Mouse (Mus musculus) spleen, postnatal 14 days (tissue): Measurements from ENCODE around the gene Myo18a.

Experiments used
- DNase-seq, 2 experiments: peaks; one replicate each; pipeline ENCODE4 v3.0.0; 2021 to 2022; ENCODE audit warnings: low spot score in 2 of 2

The Myo18a gene

DNA sequence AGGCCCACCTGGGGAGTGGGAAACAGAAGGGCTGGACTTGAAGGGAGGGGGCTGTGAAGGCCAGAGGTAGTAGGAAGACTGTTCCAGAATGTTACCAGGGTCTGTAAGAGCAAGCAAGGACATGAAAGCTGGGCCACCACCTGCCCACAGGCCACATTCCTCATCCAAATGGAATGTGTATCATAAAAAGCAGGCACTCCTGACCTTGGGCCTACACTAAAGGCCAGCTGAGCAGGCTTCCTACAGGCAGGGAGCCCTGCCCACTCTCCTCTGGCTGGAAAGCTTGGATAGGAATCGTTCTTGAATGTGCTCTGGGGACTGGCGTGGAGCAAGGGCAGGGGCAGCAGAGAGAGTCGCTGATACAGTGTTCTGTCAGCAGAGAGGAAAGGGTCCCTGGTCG is 73.7 kb downstream of the Myo18a start:
- no peak for DNase-seq

DNA sequence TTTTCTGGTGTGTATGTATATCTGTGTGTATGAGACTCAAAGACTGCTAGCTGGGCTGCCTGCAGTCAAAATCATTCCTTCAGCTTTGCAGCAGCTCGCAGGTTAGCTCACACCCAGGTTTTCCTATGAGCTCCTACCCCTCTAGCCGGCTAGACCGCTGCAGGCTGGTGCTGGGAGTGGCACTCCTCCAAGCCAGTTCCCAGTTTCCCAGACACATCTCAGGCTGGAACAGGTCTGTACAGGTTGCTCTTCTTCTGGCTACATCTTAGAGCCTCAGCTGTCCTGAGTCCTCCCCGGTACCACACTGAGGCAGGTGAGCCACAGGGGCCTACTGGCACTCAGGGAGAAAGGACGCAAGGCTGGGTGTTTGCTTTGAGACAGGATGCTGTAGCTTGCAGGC is 74.8 kb downstream of the Myo18a start:
- DNase-seq: no peak

GRCm38 (mm10) chr11:77840523-77841245 is 77.6 kb downstream of the Myo18a start:
- no peak for DNase-seq

DNA sequence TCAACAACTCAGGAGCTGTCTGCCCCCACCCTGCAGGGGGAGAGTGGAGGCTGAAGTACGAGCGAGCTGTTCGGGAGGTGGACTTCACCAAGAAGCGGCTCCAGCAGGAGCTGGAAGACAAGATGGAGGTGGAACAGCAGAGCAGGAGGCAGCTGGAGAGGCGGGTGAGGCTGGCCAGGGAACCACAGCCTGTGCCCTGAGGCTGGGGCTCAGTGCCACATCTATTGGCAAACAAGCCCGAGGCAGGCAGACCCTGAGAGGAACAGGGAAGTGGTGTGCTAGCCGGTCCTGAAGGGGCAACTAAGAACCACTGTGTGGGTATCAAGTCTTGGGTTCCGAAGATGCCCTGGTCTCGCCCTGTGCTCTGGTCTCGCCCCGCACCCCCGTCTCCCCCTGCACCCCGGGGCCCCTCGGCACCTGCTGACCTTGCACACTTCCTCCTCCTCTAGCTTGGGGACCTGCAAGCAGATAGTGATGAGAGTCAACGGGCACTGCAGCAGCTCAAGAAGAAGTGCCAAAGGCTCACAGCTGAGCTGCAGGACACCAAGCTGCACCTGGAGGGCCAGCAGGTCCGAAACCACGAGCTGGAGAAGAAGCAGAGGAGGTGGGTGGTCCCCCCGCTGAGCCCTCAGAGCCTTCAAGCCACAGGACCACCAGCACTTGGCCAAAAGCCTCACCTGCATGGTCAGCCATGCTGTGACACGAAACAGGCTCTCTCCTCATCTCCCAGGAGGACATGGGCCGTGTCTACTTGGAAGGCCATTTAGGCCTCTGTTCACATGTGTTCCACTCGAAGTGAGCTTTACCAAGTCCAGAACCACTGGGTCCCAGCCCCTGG is 80.2 kb downstream of the Myo18a start:
- no peak for DNase-seq

DNA sequence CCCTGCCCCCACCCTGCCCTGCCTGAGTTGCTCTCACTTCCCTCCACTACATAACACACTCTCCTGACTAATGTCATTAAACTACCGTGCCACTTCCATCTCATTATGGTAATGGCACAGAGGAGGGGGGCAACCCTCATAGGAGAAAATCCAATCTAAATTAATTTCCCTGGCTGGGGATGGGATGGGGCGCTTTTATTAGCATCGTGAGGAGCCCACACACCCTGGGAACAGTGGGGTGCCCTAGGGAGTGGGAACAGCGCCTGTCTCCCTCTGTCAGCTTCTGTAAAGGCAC is 80.8 kb downstream of the Myo18a start:
- no peak for DNase-seq

DNA sequence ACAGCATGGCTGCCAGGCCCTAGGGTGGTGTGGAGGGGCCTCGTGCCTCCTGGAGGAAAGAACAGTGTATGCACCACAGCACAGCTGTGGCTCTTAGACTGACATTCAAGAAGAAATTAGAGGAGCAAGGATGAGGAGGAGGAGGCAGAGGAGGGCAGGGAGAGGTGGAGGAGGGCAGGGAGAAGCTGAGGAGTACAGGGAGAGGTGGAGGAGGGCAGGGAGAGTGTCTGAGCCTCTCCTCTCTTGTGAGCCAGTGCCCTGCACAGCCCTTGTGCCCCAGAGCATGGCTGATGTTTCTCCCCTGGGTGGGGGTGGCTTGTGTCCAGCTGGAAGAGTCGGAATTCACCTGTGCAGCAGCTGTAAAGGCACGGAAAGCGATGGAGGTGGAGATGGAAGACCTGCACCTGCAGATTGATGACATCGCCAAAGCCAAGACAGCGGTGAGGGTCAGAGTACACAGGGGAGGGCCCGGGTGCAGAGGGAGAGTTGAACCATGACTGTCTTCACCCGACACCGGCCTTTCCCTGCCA is 84.6 kb downstream of the Myo18a start:
- DNase-seq: no peak

GRCm38 (mm10) chr11:77848131-77848530 is 85.1 kb downstream of the Myo18a start:
- no peak for DNase-seq

DNA sequence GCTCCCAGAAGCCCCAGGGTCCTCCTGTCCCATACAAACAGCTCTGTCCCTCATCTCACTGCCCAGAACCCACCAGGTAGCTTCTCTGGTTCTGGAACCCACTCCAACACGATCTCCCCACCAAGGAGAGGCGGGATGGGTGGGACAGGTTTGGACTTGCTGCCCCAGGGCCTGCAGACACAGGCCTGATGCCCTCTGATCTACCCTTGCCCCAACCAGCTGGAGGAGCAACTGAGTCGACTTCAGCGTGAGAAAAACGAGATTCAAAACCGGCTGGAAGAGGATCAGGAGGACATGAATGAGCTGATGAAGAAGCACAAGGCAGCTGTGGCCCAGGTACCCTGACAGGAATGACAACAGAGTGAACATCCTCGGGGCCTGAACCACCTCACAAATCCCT is 86.1 kb downstream of the Myo18a start:
- no peak for DNase-seq

DNA sequence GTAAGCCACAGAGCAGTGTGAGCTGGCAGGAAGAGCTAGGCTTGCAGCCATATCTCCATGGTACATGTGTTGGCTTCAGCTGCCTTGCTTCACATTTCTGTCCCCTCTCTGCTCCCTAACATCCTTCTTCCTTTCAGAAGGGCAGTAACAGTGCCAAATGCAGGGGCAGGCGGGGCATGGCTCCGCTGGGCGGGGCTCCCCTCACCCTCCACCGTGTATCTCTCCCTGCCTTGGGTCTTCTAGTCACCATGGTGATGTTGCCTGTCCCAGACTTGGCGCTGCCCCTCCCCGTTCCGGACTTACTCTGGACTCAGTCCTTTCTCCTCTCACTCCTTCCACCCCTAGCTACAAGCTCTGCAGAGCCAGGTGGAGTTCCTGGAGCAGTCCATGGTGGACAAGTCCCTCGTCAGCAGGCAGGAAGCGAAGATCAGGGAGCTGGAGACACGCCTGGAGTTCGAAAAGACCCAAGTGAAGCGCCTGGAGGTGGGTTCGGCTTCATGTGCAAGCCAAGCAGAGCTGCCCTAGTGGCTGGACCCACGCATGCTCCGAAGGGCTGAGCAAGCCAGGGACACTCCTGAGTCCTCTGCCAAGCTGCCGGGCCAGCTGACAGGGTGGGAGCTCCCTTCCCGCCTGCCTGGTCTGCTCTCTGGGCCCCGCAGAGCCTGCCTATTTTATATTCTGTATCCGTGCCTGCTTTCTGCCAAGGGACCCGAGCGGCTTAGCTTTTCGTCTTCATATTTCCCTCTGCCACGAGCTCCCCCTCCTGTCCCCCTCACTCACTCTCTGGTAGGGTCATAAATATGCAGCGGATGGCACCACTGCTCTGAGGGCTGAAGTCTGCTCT is 87.6 kb downstream of the Myo18a start:
- DNase-seq: no peak

DNA sequence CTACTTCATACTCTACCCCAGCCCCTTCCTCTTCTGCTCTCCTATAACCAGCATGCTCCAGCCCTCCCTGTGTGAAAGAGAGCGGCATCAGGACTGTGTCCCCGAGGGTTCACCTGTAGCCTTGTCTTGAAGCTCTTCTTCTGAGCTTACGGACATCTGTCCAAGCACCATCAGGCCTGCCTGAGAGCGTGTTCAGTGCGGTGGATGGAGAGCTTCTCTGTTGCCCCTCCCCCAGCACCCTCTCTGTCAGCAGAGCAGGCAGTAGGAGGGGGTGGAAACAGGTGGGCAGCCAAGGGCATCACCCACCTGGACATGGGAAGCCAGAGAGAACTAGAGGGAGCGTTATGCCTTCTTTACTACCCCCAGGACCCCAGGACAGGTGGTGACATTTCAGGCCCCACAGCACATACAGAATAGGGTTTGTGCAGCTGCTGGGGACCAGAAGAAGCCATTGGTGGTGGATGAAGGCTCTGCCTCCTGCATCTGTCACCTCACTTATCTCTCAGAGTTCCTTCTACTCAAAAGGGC is 88.5 kb downstream of the Myo18a start:
- no peak for DNase-seq

DNA sequence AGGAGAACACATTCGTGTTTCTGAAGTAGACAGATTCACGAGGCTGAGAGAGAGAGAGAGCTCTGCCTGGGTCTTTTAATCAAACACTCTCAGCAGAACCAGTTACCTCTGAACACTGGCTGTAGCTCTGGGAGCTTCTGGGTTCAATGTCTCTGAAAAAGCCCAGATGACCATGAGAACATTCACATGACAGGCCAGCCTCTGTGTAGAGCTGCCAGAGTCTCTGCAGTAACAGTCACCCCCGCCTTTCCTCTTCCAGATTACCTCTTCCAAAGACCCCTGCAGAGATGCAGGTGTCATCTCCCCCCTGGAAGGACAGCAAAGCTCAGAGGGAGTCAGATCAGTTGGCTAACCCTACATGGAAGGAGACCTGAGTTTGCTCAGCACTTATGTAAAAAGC is 89.1 kb downstream of the Myo18a start:
- DNase-seq: no peak

DNA sequence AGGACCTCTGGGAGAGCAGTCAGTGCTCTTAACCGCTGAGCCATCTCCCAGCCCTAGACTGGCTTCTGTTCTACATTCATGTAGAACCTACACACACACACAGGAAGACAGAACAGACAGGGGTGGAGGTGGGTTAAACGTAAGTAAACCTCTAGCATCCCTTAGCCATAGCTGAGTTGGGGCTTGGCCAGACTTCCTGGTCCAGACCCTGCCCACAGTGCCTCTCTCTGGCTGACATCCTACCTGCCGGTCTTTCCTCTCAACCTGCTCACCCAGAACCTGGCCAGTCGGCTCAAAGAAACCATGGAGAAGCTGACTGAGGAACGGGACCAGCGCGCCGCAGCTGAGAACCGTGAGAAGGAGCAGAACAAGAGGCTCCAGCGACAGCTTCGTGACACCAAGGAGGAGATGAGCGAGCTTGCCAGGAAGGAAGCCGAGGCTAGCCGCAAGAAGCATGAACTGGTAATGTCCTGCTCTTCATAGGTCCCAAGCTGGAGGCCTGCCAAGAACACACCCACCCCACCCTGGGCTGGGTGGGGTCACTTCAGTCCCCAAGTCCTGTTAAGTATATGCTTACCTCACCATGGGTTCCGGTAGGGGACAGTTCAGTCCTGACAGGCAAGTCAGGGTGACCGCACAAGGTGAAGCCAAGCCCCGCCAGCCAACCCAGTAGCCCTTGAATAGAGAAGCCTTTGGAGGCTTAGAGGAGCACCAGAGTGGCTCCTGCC is 90.1 kb downstream of the Myo18a start:
- DNase-seq: no peak

DNA sequence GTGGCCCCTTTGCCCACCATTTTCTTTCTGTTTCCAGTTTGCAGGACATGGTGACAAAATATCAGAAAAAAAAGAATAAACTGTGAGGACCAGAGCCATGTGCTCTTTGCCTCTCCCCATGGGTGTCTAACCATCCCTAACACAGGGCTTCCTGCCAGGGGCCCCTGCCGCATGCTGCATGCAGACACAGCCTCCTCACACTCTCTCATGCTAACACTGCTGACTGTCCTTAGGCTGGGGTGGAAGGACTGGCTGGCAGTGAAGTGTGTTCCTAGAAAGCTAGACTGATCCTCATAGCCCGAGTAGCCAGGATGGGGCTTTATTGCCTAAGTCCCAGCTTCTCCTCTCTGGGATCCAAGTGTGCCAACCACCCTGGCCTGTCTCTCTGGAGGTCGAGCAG is 91.6 kb downstream of the Myo18a start:
- no peak for DNase-seq

- DNase-seq: no peak
Measured at GRCm38 (mm10) chr11:77855396-77855795, 92.3 kb downstream of the Myo18a start.

- no peak for DNase-seq
Measured at GRCm38 (mm10) chr11:77857089-77857488, 94.0 kb downstream of the Myo18a start.

GRCm38 (mm10) chr11:77858589-77858988 is 95.5 kb downstream of the Myo18a start:
- no peak for DNase-seq

DNA sequence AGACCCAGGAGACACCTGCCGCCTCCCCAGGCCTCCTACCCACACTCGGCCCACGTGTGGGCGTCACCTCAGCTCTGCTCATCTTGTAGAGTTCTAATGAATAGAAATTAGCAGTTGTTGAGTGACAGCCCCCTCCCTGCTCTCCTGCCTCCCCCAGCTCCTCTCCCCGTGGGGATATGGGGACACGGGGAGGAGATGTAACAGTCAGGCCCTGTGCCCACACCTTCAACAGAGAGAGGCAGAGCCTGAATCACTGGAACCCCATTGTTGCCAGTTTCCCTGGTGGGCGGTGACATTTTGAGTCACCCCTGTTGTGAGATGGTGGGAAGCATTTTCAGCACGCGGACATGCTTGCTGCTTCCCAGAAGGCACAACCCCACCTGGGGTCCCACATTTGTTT is 97.9 kb downstream of the Myo18a start:
- no peak for DNase-seq

GRCm38 (mm10) chr11:77862887-77863286 is 99.8 kb downstream of the Myo18a start:
- DNase-seq: no peak

- DNase-seq: no peak
Measured at GRCm38 (mm10) chr11:77864771-77865170, 101.7 kb downstream of the Myo18a start.

- DNase-seq: no peak
Measured at GRCm38 (mm10) chr11:77867419-77868083, 104.5 kb downstream of the Myo18a start.

GRCm38 (mm10) chr11:77871436-77871835 is 108.4 kb downstream of the Myo18a start:
- no peak for DNase-seq
